Mouse (Mus musculus): ENCODE results near the gene Pzp. TPM values are rescaled to one million over a fixed set of nuclear protein-coding genes. Genes with fewer than 3 reads are reported as not detected.

The Pzp gene
- total and polyA plus RNA-seq, 3 experiments = 0.57 to 3.0 (median 1.9) TPM

DNA sequence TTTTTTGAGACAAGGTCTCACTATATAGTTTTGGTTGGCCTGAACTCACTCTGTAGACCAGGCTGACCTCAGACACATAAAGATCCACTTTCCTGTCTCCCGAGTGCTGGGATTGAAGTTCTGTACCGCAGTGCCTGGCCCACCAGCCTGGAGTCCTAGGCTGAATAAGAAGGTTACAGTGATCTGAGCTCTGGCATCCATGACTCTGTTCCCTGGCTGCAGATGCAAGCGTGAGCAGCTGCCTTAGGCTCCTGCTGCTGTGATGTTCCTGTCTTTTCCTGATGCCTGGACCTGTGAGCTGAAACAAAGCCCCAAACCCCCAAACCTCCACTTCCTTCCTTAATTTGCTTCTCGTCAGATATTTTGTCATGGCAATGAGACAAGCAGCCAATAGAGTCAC lies 61.5 kb downstream of the Pzp start:
- no peak for TF ChIP-seq CTCF (IDR thresholded peaks at IDR 0.05)
- no peak for TF ChIP-seq EP300 (IDR thresholded peaks at IDR 0.05; ENCODE audit: insufficient read depth, low read depth, low read length)
- TF ChIP-seq POLR2A (IDR thresholded peaks at IDR 0.05; ENCODE audit: insufficient read depth, low read depth, low read length) = no peak
- no peak overlapping the region for H3K27ac ChIP-seq
- H3K79me2 ChIP-seq (replicated peaks; ENCODE audit: control insufficient read depth, insufficient read depth, low read length) = no peaks in the 10 kb centered on the region
- 74% methylated on average over 4 of the region's 4 CpGs for WGBS
- DNase-seq = no peak
- no peaks in the 10 kb centered on the region for H3K36me3 ChIP-seq (ENCODE audit: control insufficient read depth, insufficient read depth, low read length)
- H3K4me3 ChIP-seq = no peak overlapping the region
- intact Hi-C loops (cut with DNase I) = no loop called here
- H3K9ac ChIP-seq (ENCODE audit: low read depth, low read length) = no peak overlapping the region
- no peaks in the 10 kb centered on the region for H3K27me3 ChIP-seq (ENCODE audit: control insufficient read depth, insufficient read depth, low read length)
- H3K4me1 ChIP-seq (ENCODE audit: control insufficient read depth, insufficient read depth, low read length) = no peaks in the 10 kb centered on the region

- Histone ChIP-seq H3K4me3 (no peak overlapping the region), H3K36me3 (ENCODE audit: control insufficient read depth, insufficient read depth, low read length) (no peaks in the 10 kb centered on the region), H3K9ac (ENCODE audit: low read depth, low read length) (no peak overlapping the region), H3K27me3 (ENCODE audit: control insufficient read depth, insufficient read depth, low read length) (no peaks in the 10 kb centered on the region), H3K27ac (no peak overlapping the region), H3K4me1 (ENCODE audit: control insufficient read depth, insufficient read depth, low read length) (no peaks in the 10 kb centered on the region), H3K79me2 (replicated peaks; ENCODE audit: control insufficient read depth, insufficient read depth, low read length) (no peaks in the 10 kb centered on the region)
- DNase-seq = no peak
- intact Hi-C loops (cut with DNase I) = no loop called here
- TF ChIP-seq POLR2A (IDR thresholded peaks at IDR 0.05; ENCODE audit: insufficient read depth, low read depth, low read length) (no peak), CTCF (IDR thresholded peaks at IDR 0.05) (no peak), EP300 (IDR thresholded peaks at IDR 0.05; ENCODE audit: insufficient read depth, low read depth, low read length) (no peak)
These were observed 64.9 kb downstream of the Pzp start for GRCm38 (mm10) chr6:128461606-128462005.

DNA sequence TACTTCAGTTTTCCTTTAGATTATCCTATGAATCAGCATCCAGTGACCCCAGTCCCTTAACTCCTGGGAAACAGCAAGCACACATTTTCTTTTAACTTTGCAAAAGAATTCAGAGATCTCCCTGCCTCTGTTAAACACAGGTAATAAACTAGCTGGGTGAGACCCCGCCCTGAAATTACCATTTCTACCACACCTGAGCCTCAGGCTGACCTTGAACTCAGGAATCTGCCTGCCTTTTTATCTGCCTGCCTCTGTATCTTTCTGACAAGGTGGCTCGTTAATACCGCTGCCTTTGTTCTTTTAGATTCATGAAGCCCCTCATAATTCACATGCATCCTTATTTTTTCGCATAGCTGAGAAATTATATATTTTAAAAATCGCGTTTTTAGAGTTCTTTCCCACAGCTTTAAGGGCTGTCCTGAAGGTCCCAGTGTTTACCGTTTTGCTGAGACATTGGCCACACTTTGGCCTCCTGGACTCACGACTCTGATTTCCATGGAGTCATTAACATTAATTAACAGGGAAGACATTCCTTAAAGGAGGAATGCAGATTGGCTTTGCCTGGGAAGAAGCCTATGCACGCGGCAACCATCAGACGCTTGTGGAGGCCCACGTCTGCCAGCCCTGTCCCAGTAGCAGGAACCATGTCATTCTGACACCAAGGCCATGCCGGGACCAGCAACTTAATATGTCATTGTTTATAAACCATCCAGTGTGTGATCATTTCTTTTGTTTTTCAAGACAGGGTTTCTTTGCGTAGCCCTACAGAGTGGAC lies 65.6 kb downstream of the Pzp start:
- H3K27ac ChIP-seq = no peak overlapping the region
- WGBS = 81% methylated on average over 14 of the region's 14 CpGs
- H3K4me1 ChIP-seq (ENCODE audit: control insufficient read depth, insufficient read depth, low read length) = no peaks in the 10 kb centered on the region
- H3K27me3 ChIP-seq (ENCODE audit: control insufficient read depth, insufficient read depth, low read length) = no peaks in the 10 kb centered on the region
- no peak for DNase-seq
- TF ChIP-seq EP300 (IDR thresholded peaks at IDR 0.05; ENCODE audit: insufficient read depth, low read depth, low read length) (no peak), POLR2A (IDR thresholded peaks at IDR 0.05; ENCODE audit: insufficient read depth, low read depth, low read length) (no peak), CTCF (IDR thresholded peaks at IDR 0.05) (no peak)
- intact Hi-C loops (cut with DNase I) = no loop called here
- no peaks in the 10 kb centered on the region for H3K36me3 ChIP-seq (ENCODE audit: control insufficient read depth, insufficient read depth, low read length)
- no peak overlapping the region for H3K4me3 ChIP-seq
- no peaks in the 10 kb centered on the region for H3K79me2 ChIP-seq (replicated peaks; ENCODE audit: control insufficient read depth, insufficient read depth, low read length)
- H3K9ac ChIP-seq (ENCODE audit: low read depth, low read length) = no peak overlapping the region

- WGBS = 43% methylated on average over 2 of the region's 2 CpGs
- intact Hi-C loops (cut with DNase I) = no loop called here
- TF ChIP-seq CTCF (IDR thresholded peaks at IDR 0.05) (no peak), EP300 (IDR thresholded peaks at IDR 0.05; ENCODE audit: insufficient read depth, low read depth, low read length) (no peak), POLR2A (IDR thresholded peaks at IDR 0.05; ENCODE audit: insufficient read depth, low read depth, low read length) (no peak)
These were observed 66.2 kb downstream of the Pzp start for GRCm38 (mm10) chr6:128460321-128460720.

GRCm38 (mm10) chr6:128457186-128457585 lies 69.3 kb downstream of the Pzp start:
- TF ChIP-seq POLR2A (IDR thresholded peaks at IDR 0.05; ENCODE audit: insufficient read depth, low read depth, low read length) (no peak), EP300 (IDR thresholded peaks at IDR 0.05; ENCODE audit: insufficient read depth, low read depth, low read length) (no peak), CTCF (IDR thresholded peaks at IDR 0.05) (no peak)
- Histone ChIP-seq H3K4me3 (no peak overlapping the region), H3K27me3 (ENCODE audit: control insufficient read depth, insufficient read depth, low read length) (no peaks in the 10 kb centered on the region), H3K79me2 (replicated peaks; ENCODE audit: control insufficient read depth, insufficient read depth, low read length) (no peaks in the 10 kb centered on the region), H3K4me1 (ENCODE audit: control insufficient read depth, insufficient read depth, low read length) (no peaks in the 10 kb centered on the region), H3K36me3 (ENCODE audit: control insufficient read depth, insufficient read depth, low read length) (no peaks in the 10 kb centered on the region), H3K9ac (ENCODE audit: low read depth, low read length) (no peak overlapping the region), H3K27ac (no peak overlapping the region)
- intact Hi-C loops (cut with DNase I) = no loop called here
- WGBS = 69% methylated on average over 5 of the region's 5 CpGs
- no peak for DNase-seq

More at GRCm38 (mm10) chr6:128460321-128460720, 66.2 kb downstream of the Pzp start:
- no peak overlapping the region for H3K27ac ChIP-seq
- no peak for DNase-seq
- H3K36me3 ChIP-seq (ENCODE audit: control insufficient read depth, insufficient read depth, low read length) = no peaks in the 10 kb centered on the region
- no peak overlapping the region for H3K9ac ChIP-seq (ENCODE audit: low read depth, low read length)
- no peaks in the 10 kb centered on the region for H3K79me2 ChIP-seq (replicated peaks; ENCODE audit: control insufficient read depth, insufficient read depth, low read length)
- no peaks in the 10 kb centered on the region for H3K4me1 ChIP-seq (ENCODE audit: control insufficient read depth, insufficient read depth, low read length)
- H3K27me3 ChIP-seq (ENCODE audit: control insufficient read depth, insufficient read depth, low read length) = no peaks in the 10 kb centered on the region
- no peak overlapping the region for H3K4me3 ChIP-seq

DNA sequence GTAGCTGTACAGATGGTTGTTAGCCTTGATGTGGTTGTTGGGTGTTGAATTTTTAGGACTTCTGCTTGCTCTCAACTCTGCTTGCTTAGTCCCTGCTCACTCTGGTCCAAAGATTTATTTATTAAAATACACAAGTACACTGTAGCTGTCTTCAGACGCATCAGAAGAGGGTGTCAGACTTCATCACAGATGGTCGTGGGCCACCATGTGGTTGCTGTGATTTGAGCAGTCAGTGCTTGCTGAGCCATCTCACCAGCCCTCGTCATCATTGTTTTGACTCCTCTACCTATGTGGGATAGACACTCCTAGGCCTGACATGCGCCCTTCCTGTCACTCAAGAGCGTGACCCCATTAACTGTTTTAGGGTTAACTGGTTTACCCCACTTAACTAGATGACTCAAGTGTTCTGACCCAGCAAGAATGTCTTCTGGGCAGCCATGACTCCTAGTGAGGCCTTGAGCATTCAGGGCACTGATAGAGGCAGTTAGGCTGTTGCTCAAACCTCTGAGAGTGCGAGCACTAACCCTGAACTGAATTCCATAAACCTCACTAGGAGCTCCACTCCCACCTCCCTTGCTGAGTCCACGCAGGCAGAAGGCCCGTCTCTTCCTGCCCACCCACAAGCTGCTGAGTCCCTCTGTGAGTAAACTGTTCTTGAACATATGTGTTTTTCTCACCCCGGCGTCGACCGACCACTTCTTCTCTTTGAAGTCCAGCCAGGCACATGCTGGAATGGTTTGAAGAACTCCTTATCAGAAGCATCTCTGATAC lies 70.5 kb downstream of the Pzp start:
- intact Hi-C loops (cut with DNase I) = no loop called here
- Histone ChIP-seq H3K36me3 (ENCODE audit: control insufficient read depth, insufficient read depth, low read length) (no peaks in the 10 kb centered on the region), H3K27me3 (ENCODE audit: control insufficient read depth, insufficient read depth, low read length) (no peaks in the 10 kb centered on the region), H3K4me3 (no peak overlapping the region), H3K79me2 (replicated peaks; ENCODE audit: control insufficient read depth, insufficient read depth, low read length) (no peaks in the 10 kb centered on the region), H3K9ac (ENCODE audit: low read depth, low read length) (no peak overlapping the region), H3K4me1 (ENCODE audit: control insufficient read depth, insufficient read depth, low read length) (no peaks in the 10 kb centered on the region), H3K27ac (no peak overlapping the region)
- no peak for DNase-seq
- TF ChIP-seq POLR2A (IDR thresholded peaks at IDR 0.05; ENCODE audit: insufficient read depth, low read depth, low read length) (no peak), CTCF (IDR thresholded peaks at IDR 0.05) (no peak), EP300 (IDR thresholded peaks at IDR 0.05; ENCODE audit: insufficient read depth, low read depth, low read length) (no peak)
- WGBS = 69% methylated on average over 12 of the region's 12 CpGs
